Mouse (Mus musculus) right cerebral cortex, postnatal 36 days (tissue): ENCODE results near the gene Timm17a.

Experiments
- DNase-seq, 2 experiments: peaks; one replicate each; pipeline ENCODE4 v3.0.0; 2022; ENCODE audit warnings: low spot score in 2 of 2, mixed read lengths in 1 of 2

The Timm17a gene

DNA sequence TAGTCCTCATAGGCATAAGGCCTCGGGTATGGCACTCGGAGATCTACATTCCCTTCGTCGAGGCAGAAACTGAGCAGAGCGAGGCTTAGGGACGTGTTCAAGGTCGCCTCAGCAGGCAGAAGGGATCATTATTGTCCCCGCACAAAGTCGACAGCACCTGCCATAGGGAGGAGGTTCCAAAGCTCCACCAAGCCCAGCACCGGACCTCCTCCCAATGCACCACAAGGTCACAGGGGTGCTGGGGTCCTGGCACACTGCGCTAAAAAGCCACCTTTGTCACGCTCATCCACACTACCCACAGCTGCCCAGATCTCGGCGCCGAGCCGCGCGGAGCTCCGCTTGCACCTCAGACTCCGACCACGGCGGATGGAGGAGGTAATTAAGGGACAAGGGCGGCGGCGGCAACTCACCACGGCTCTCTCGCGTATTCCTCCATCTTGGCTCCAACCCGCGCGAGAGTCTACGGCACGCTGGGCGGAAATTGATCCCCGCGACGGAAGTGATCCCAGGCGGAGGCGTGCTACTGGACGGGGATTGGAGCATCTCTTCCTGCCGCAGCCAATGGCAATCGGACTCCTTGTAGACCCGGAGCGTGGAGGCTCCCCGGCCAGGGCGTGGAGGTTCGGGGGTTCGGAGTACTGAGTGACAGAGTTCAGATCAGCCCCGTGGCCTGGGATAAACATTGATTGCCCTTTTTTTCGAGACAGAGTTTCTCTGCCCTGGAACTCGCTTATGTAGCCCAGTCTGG, at the start of gene Timm17a:
Gene Timm17a, minus strand, starts transcription at position 495 of the 748 bp plus-strand sequence.
- DNase-seq: peak; percentile 92 to 93

DNA sequence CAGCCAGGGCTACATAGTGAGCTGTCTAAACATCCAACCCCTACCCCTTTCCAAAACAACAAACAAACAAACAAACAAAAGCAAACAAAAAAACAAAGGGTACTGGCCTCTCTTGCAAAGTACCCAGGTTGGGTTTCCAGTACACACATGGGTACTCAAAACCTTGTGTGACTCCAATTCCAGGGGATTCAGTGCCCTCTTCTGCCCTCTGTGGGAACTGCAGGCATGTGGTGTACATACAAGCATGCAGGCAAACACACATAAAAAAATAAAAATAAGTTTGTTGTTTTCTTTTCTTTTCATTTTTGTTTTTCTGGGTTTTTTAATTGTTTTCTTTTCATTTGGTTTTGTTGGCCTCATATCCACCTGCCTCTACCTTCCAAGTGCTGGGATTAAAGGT, 48.5 kb upstream of the Timm17a start:
- no peak for DNase-seq

DNA sequence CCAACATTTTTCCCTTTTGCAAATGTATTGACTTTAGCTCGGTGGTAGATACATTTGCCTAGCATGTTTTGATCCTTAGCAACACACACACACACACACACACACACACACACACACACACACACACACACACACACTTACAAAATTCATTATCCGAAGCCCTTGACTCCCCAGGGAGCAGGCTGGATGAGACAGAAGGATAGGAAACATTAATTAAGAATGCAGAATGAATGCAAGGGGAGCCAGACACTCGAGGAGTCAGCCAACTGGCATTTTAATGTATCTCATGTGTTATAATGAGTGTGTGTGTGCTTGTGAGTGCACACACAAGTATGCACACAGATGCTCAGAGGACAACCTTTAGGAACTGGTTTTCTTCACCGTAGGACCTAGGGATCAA, 47.9 kb upstream of the Timm17a start:
- DNase-seq: no peak

DNA sequence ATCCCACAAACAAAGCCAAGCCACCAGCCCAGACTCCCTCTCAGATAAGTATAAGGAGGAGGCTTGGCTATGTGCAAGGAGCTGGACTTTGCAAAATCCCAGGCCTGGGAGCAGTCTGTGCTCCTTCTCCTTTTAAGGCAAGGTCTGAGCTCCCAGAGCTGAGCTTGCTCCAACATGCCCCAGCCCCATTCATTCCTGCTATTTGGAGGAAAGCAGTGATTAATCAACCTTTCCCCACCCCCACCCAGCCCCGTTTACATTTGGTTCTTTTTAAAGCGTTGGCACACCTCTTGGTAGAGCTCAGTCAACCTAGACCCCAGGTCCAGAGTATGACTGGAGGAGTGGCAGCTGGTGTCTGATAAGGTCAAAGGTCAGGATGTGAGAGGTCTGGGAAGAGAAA, 45.5 kb upstream of the Timm17a start:
- DNase-seq: no peak

DNA sequence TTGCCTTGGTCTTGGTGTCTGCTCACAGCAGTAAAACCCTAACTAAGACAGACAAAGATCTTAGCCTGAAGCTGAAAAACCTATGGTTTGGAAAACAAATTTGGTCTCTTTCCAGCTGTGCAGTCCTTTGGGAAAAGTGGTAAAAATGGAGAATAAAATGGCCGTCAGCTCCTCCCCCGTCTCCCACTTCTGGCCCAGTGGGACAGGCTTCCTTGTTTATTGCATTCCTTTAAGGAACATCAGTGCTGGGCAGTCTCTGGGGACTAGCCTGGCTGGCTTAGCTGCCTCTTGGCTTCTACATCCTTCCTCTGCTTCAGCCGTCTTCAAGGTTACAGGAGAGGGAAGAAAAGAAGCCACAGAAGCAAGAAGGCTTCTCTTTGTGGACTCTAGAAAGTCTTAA, 38.4 kb upstream of the Timm17a start:
- DNase-seq: no peak

DNA sequence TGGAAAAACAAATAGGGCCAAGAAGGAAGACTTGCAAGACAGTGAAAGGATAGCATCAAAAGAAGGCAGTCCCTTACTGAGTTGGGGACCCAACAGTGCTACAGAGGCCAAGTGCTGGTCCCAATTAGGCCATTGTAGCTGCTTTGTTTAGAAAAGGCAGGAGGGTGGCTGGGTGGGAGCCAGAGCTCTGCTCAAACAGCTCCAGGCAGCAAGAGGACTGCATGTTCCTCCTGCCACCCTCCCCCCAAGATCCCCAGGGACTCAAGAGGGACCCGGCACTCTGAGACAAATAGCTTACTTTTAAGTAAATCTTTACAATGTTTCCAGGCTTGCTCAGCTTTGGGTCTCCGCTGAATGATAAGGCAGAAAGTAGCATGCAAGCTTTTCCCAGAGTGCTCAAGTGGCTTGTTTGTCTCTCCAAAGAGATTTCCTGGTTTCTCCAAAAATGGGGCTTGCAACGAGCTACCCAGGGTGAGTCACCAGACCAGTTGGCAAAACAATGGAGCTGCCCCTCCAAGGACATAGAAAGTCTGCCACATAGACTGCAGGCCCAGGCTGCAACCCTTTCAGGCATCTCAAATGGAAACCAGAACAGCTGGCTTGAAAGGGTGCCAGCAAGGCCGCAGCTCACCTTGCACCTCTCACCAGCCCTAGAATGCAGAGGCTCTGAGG, 34.1 kb upstream of the Timm17a start:
- peak; percentile 49 to 61 for DNase-seq

DNA sequence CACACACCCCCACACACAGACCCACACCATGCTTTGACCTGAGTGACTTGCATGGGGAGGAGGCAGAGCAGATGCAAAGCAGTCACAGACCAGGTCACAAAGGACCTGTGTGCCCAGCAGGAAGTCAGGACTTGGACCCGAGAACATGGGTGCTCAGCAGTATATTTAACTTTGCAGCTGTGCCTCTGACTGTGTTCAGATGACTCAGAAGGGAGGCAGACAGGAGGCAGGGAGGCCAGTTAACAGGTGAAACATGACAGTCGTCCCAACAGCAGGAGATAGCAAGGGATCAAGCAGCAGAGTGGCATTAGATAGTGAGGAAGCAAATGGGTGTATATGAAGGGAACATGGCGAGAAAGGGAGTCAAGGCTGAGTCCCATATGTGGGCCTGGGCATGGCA, 33.3 kb upstream of the Timm17a start:
- DNase-seq: no peak

DNA sequence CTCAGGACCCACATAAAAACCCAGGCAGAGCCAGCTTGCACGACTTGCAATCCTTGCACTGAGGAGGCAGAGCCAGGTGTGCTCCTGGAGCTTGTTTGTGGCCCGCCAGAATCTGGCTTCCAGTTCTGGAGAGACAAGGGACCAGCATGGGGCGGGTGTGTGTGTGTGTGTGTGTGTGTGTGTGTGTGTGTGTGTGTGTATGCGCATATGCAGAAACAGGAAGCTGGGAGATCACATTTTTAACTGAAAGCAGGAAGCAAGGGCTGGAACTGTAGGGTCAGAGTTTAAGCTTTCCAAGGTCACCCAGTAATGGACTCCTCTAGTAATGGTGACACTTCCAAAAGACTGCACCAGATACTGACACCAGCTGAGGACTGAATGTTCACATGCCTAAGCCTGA, 30.4 kb upstream of the Timm17a start:
- DNase-seq: no peak

DNA sequence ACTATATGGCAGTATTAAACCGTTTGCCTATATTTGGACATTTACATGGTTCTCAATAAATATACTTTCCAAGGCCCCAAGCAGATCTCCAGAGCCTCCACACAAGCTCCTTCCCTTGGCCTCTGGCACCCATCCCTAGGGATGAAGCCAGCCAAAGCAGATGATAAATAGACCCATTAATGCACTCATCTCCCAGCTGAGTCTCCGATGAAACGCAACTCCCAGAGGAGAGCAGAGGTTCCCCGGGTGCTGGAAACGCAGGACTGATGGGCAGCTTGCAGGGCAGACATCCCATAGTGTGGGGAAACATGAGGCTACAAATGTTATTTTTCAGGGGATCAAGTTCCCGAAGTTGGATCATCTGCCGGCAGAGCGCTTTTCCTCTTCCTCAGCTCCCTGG, 28.4 kb upstream of the Timm17a start:
- DNase-seq: no peak

DNA sequence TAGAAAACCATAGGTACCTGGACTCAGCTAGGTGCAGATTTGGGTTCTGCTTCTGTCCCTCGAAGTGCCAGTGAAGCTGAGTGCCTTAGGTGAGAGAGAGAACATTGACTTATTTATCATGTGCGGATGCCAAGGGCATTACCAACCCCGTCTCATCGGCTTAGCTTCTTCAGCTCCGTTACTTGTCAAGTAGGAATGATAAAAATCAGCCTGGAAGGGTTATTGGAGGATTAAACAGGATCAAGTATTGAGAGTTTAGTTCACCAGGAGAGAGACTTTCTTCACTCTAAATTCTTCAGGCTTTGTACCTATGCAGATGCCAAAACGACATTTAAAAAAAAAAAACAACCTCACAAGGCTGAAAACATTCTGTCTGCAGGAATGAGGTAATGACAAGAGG, 17.0 kb upstream of the Timm17a start:
- no peak for DNase-seq

DNA sequence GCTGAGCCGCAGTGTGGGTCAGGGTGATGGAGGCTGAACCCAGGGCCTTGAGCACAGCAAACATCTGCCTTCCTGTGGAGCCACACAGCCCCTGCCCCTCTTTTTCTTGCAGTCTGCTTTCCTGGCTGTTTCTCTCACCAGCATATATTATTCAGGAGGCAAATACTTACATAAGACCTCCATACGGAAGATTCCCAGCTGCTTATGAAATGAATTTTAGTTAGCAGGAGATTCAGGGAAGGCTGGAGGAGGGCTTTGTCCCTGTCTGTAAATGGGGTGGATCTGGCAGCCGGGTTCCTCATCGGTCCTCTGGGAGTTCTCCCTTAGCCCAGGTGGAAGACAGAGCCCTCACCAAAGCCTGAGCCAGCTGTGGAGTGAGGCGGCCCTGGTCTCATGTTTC, 14.8 kb upstream of the Timm17a start:
- no peak for DNase-seq

DNA sequence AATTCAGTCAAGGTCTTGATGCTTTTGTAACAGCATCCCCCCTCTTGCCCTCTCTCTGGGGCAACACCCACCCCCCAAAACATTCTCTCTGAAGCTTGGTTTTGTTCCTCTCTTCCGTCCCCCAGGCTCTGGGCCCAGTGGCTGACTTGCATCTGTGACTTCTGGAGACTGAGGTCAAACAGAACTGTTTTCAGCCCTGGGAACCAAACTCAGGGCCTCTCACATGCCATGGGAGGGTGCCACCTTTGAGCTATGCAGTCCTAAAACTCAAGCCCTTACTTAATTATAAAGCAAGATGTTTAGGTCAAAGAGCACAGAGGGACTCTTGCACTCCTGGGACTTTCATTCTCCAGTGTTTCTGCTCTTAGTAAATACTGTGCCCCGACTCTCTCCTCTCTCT, 12.4 kb upstream of the Timm17a start:
- no peak for DNase-seq

DNA sequence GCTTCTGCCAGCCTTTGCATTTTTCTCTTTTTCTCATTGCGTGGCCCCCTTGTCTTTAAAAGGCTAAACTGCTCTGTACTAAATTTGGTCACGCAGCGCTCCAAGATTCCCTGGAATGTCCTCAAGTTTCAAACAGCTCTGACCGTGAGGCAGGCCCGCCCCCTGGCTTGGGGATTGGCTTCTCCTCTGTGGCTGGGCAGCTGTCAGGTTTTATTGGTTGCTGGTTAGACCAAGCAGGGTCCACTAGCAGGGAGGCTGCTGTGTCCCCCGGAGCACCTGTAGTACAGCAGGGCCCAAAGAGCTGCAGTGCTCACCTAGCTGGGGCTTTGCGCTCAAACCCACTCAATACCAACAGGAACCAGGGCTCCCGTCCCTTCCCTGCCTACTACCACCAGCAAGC, 11.0 kb upstream of the Timm17a start, which contains the start of gene Lmod1:
Gene Lmod1, plus strand, starts transcription at position 237 of the 400 bp plus-strand sequence.
- no peak for DNase-seq

DNA sequence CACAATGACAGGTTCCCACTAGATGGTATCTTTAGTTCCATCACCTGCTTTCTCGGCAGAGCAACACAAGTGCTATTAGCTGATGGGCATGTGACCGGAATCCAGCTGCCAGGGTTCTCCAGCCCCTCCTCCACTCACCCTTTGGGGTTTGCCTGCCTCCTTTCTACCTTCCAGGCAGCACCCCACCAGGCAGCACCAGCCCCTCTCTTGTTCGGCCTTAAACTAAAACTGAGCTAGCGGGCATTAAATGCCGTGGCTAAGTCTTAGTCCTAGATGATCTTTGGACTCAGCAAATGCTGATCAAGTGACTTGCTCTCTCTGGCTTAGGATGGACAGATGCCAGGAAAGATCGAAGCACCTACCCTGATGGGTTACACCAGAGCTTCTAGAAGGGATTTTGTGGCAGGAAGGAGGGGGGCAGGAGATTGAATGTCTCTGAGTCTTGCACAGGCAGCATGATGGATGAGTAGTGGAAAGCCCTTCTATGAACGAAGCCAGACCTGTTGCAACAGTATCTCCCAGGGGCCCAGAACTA, 9.9 kb upstream of the Timm17a start:
- DNase-seq: no peak

DNA sequence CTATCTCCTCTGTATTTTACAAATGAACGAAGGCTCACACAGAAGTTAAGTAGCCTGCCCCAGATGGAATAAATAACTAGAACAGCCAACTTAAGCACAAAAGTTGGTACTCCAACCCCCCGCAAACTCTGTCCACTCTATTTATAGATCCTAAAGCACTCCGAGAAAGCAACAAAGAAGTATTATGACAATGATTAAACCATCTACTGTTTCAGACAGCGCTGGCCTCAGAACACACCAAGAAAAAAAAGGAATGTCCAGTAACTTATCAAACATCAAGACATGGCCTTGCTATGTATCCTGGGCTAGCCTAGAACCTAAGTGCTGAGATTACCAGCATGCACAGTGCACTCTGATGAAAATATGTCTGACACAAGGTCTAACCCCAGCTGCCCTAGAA, 1.4 kb downstream of the Timm17a start:
- DNase-seq: no peak

DNA sequence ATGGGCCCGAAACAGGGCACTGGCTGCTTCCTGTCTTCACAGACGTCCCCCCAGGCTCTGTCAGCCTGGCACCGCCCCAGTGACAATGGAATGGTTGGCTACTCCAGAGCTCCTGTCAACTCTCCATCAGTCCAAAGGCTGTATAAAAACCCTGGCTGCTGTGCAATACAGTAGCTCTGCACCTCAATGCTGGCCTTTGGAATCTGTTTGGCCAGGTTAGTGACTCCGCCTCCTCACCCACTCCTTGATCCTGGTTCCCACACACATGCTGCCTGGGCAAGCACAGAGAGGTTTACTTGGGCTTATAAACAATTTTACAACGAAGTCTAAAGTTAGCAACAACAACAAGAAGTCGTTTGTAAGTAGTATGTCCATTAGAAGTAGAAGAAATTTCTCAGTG, 2.2 kb downstream of the Timm17a start:
- no peak for DNase-seq

DNA sequence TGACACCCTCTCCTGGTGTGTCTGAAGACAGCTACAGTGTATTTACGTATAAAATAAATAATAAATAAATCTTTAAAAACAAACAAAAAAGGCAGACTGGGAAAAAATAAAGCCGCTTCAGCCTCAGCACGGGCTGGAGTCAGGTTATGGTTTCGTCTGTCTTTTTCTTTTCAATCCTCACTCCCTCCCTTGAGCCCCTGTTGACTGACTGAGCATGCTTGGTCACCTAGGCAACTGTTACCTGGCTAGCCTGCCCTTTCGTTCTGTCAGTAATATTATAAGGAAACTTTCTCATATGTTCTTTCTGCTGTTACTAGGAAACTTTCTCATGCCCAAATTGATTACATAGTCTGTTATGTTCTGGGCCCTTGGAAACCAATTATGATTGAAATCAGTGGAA, 22.7 kb downstream of the Timm17a start:
- no peak for DNase-seq

DNA sequence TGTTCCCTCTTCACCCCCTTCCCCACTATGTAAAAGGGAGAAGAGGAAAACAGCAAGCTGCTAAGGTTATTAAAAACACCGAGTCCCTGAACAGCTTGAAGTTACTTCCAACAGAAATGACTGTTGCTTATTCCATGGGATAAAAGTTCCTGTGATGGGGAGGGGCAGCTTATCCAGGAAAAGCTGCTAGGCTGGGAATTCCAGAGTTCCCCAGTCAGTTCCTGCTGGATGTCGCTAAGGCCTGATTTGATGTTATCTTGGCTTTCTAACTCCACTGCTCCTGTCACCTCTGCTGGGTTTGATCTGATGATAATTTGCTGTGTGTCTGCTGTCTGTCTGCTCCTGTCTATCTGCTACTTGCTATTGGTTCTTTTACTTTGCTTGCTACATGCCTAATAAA, 27.3 kb downstream of the Timm17a start:
- DNase-seq: no peak

DNA sequence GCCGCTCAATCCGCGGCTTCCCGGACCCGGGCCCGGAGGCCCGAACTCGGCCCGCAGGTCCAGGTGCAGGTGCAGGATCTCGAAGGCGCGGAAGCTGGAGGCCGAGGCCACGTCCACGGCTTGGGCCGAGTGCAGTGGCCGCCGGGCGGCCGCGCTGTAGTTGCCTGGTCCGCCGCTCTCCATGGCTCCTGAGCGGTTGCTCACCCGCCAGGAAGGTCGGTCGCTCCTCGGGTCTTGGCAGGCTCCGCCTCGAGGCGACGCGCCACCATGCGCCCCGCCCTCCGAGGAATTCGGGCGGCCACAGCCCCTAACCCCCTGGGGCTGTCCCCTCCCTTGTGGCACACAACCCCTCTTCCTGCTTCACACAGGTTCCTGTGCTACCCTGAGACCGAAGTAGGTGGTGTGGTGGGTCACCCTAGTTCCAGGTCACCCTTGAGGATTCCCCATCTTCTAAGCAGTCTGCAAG, 29.7 kb downstream of the Timm17a start, which contains the start of gene Rnpep:
Gene Rnpep, minus strand, starts transcription at position 259 of the 466 bp plus-strand sequence.
- peak; percentile 50 to 52 for DNase-seq

DNA sequence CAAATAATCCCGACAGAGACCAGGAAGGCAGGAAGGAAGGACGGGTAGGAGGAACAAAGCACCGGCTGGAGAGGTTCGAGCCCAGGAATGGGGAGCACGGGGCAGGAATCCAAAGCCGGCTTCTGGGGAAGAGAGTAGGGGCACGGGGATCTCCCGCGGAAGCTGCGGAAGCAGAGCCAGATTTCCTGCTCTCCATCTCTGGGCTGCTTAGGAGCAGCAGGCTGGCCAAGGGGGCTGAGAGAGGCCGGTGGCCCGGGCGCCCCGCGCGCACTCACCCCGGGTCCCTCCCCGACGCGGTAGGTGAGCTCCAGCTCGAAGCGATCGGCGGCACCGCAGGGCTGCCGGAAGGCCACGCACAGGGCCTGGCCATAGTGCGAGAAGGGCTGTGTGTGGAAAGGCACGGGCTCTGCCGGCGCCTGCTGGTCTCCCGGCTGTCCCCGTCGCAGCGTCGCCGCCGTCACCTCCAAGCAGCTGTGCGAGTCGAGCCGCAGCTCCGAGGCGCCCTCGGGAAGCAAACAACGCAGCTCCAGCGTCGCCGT, 30.2 kb downstream of the Timm17a start:
- DNase-seq: peak in 1 of 2 experiments; percentile 36

DNA sequence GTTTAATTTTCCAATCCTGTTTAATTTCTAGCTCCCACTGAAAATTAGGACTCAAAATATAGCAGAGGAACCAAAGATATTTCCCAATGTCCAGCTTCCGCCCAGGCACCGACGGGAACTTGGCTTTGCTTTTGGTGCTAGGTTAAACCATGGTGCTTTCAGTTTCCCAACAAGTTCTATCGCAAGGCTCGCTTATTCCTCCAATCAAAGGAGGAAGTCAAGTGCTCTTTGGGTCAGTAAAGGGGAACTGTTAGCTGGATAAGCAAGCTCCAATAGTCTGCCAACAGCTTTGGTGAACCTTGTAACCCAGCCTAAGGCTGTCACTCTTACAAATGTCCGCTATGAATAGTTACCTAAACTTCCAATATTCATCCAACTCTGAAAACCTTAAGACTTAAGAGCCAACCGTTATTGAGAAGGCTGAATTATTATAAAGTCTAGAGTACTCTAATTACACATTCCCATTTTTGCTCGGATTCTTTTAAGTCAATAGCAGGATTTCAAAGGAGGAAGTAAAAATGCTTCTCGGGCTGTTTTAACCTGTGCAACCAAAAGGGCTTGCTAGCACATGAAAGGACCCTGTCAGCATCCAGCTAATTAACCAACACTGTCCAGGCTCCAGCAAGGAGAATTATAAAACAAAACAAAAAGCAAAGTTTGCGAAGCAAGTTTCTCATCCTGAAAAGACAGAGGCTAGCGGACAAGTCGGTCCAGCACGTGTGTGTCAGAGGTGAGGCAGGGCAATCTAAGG, 30.9 kb downstream of the Timm17a start:
- no peak for DNase-seq

DNA sequence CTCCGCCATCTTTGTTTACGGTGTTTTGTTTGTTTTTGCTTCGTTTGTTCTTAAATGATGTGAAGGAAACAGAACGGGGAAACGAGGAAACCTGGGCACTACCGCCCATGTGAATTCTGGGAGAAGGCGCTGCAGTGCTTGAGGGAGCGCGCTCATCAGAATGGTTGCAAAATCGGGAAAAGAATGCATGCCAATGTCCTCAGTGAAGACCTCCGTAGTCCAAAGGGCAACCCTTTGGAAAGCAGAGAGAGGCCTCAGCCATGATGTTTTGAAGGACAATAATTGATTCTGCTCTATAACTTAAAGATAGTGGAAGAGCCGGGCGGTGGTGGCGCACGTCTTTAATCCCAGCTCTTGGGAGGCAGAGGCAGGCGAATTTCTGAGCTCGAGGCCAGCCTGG, 31.7 kb downstream of the Timm17a start:
- DNase-seq: no peak
